Mouse (Mus musculus) C2C12 (cell line): ENCODE measurements at regions not wholly inside any gene's neighbourhood (a gene's known extent, or its start where the extent isn't known, plus 50 kb on each side); places are given as distances from the start of the nearest gene placed in this dataset.

Source experiments
- CEBPB ChIP-seq: IDR thresholded peaks from one replicate; pipeline ENCODE4 v1.6.1; 2011; ENCODE audit warnings: low read depth, mild to moderate bottlenecking, control low read depth, moderate library complexity
- CTCF ChIP-seq: IDR thresholded peaks from one replicate; pipeline ENCODE4 v1.5.1; 2011; ENCODE audit not compliant: control insufficient read depth, insufficient read depth, insufficient read length
- USF1 ChIP-seq: IDR thresholded peaks from one replicate; pipeline ENCODE4 v1.6.1; 2011; ENCODE audit warnings: low read depth, mild to moderate bottlenecking, control low read depth, moderate library complexity

DNA sequence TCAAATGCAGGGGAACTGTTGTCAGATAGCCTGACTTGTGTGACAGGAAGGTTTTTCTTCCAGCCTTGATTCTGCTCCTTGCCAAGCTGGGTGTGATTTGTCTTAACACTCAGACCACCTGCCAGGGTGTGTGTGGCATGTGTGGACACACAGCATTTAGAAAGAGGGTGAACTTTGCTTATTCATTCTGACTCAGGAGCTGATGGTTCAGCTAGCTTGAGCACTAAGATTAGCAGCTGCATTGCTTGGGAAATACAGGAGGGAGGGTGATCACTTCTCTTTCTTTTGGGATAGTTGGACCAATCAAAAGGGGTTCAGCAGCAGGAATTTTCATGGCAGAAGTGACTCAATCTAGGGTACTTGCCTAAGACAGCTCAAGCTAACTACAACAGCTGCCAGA, 482.7 kb upstream of the Fam160b2 start:
- TF ChIP-seq CTCF (no peak), USF1 (no peak), CEBPB (peak; percentile 27)
